Mouse (Mus musculus): ENCODE data around the gene Socs2.

GRCm38 (mm10) chr10:95410209-95410608 is 6.8 kb downstream of the Socs2 start:
- TF ChIP-seq CTCF (IDR thresholded peaks at IDR 0.05; ENCODE audit: insufficient read depth, low read length) (no peak), POLR2A (IDR thresholded peaks at IDR 0.05; ENCODE audit: borderline replicate concordance, extremely low read depth, low read depth, low read length) (no peak)

All from lung, adult 2 months (tissue).